Mouse (Mus musculus): ENCODE measurements around the gene Rom1. TPM values are rescaled to one million over a fixed set of nuclear protein-coding genes. Genes with fewer than 3 reads are reported as not detected.
"Not testable (repeated sequence)": the region's sequence is repeated elsewhere in the genome, so short reads cannot be mapped to it uniquely, and the experiment has no call there.

Gene Rom1
- polyA plus RNA-seq (2015; fragmentation: Nextera tagmentation; extraction: Ambion mirVana): 4.7 TPM in 2 replicates

GRCm38 (mm10) chr19:8929224-8930088 lies at the start of gene Rom1, which contains the start of gene Eml3:
Gene Rom1 (minus strand): TSS chr19:8929356.
Gene Eml3 (plus strand): TSS chr19:8929552.
- DNase-seq (ENCODE audit: low spot score): peak; percentile 87

- DNase-seq (ENCODE audit: low spot score): peak; percentile 71
These were observed 47.4 kb upstream of the Rom1 start for GRCm38 (mm10) chr19:8976535-8976934.

- no peak for DNase-seq (ENCODE audit: low spot score)
These were observed 46.3 kb upstream of the Rom1 start for GRCm38 (mm10) chr19:8975491-8975890.

GRCm38 (mm10) chr19:8974638-8975037 lies 45.5 kb upstream of the Rom1 start:
- no peak for DNase-seq (ENCODE audit: low spot score)

GRCm38 (mm10) chr19:8972491-8972890 lies 43.3 kb upstream of the Rom1 start:
- not testable (repeated sequence) for DNase-seq (ENCODE audit: low spot score)

GRCm38 (mm10) chr19:8967893-8968292 lies 38.7 kb upstream of the Rom1 start:
- DNase-seq (ENCODE audit: low spot score): no peak

GRCm38 (mm10) chr19:8967373-8967743 lies 38.2 kb upstream of the Rom1 start:
- no peak for DNase-seq (ENCODE audit: low spot score)

GRCm38 (mm10) chr19:8966590-8967372 lies 37.6 kb upstream of the Rom1 start, which contains the start of gene Eef1g:
Gene Eef1g (plus strand): TSS chr19:8967041.
- DNase-seq (ENCODE audit: low spot score): peak; percentile 99

GRCm38 (mm10) chr19:8966198-8966589 lies 37.0 kb upstream of the Rom1 start:
- no peak for DNase-seq (ENCODE audit: low spot score)

GRCm38 (mm10) chr19:8965771-8966170 lies 36.6 kb upstream of the Rom1 start:
- DNase-seq (ENCODE audit: low spot score): no peak

GRCm38 (mm10) chr19:8965075-8965474 lies 35.9 kb upstream of the Rom1 start:
- DNase-seq (ENCODE audit: low spot score): no peak

- DNase-seq (ENCODE audit: low spot score): no peak
These were observed 33.1 kb upstream of the Rom1 start for GRCm38 (mm10) chr19:8962256-8962655.

- DNase-seq (ENCODE audit: low spot score): no peak
These were observed 25.0 kb upstream of the Rom1 start for GRCm38 (mm10) chr19:8954171-8954570.

- DNase-seq (ENCODE audit: low spot score): peak; percentile 98
These were observed 24.2 kb upstream of the Rom1 start, which contains the start of gene Tut1 for GRCm38 (mm10) chr19:8953135-8954039. Gene Tut1 (plus strand): TSS chr19:8953847.

- DNase-seq (ENCODE audit: low spot score): no peak
These were observed 23.1 kb upstream of the Rom1 start for GRCm38 (mm10) chr19:8952241-8952640.

- no peak for DNase-seq (ENCODE audit: low spot score)
These were observed 21.0 kb upstream of the Rom1 start for GRCm38 (mm10) chr19:8950190-8950589.

GRCm38 (mm10) chr19:8946929-8947328 lies 17.8 kb upstream of the Rom1 start:
- DNase-seq (ENCODE audit: low spot score): no peak

GRCm38 (mm10) chr19:8945251-8945650 lies 16.1 kb upstream of the Rom1 start:
- no peak for DNase-seq (ENCODE audit: low spot score)

GRCm38 (mm10) chr19:8944750-8945149 lies 15.6 kb upstream of the Rom1 start:
- peak; percentile 67 for DNase-seq (ENCODE audit: low spot score)

GRCm38 (mm10) chr19:8944062-8944461 lies 14.9 kb upstream of the Rom1 start:
- DNase-seq (ENCODE audit: low spot score): peak; percentile 20

- no peak for DNase-seq (ENCODE audit: low spot score)
These were observed 13.9 kb upstream of the Rom1 start for GRCm38 (mm10) chr19:8943047-8943446.

Measured in thymus, postnatal 0 days (tissue).